Mouse (Mus musculus): ENCODE results near the gene Fbxw28. TPM values are rescaled to one million over a fixed set of nuclear protein-coding genes. Genes with fewer than 3 reads are reported as not detected.
"Not testable (repeated sequence)": the region's sequence is repeated elsewhere in the genome, so short reads cannot be mapped to it uniquely, and the experiment has no call there.

The Fbxw28 gene
- not detected in 2 replicates for polyA plus RNA-seq (2012; rRNA removed)

DNA sequence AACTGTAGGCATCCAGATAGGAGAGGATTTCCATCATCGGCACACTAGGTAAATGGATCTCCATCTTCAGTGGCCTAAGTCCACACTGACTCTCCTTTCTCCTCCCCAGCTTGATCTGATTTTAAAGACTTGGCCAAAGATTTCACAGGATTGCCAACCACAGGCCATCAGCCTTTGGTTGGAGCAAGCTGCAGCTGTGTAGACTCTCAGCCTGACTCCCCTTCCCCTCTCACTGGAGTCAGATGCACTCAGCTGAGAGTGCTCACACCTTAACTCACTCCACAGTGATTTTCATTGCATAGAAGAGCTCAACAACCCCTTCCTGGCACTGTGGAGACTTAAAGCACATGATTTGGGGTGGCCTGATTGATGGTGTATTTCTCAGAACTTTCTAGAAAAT is at the start of gene Fbxw28:
TSS of gene Fbxw28 (minus strand) at position 101 of the 400 bp plus-strand sequence.
- not testable (repeated sequence) for H3K4me3 ChIP-seq (ENCODE audit: low read depth, low read length); H3K36me3 ChIP-seq (ENCODE audit: control insufficient read depth, insufficient read depth, low read length); H3K27me3 ChIP-seq (ENCODE audit: control insufficient read depth, insufficient read depth, low read length); H3K4me1 ChIP-seq (ENCODE audit: control insufficient read depth, insufficient read depth, insufficient read length, low read length); H3K27ac ChIP-seq (ENCODE audit: insufficient read depth, low read depth, low read length)
- WGBS: 100% methylated on average over 1 of the region's 1 CpGs

DNA sequence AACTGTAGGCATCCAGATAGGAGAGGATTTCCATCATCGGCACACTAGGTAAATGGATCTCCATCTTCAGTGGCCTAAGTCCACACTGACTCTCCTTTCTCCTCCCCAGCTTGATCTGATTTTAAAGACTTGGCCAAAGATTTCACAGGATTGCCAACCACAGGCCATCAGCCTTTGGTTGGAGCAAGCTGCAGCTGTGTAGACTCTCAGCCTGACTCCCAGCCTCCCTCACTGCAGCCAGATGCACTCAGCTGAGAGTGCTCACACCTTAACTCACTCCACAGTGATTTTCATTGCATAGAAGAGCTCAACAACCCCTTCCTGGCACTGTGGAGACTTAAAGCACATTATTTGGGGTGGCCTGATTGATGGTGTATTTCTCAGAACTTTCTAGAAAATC is 51.9 kb downstream of the Fbxw28 start, which contains the start of gene Fbxw14:
TSS of gene Fbxw14 (minus strand) at position 101 of the 400 bp plus-strand sequence.
- H3K27me3 ChIP-seq (ENCODE audit: control insufficient read depth, insufficient read depth, low read length); H3K27ac ChIP-seq (ENCODE audit: insufficient read depth, low read depth, low read length); H3K4me1 ChIP-seq (ENCODE audit: control insufficient read depth, insufficient read depth, insufficient read length, low read length); H3K4me3 ChIP-seq (ENCODE audit: low read depth, low read length); H3K36me3 ChIP-seq (ENCODE audit: control insufficient read depth, insufficient read depth, low read length): not testable (repeated sequence)
- WGBS: 100% methylated on average over 1 of the region's 1 CpGs

Other genes with a start within 250 kb of the Fbxw28 start
- 2.6 and 3.4 TPM in 2 replicates for gene Plxnb1, start 244.3 kb downstream of the Fbxw28 start, polyA plus RNA-seq (2012; rRNA removed)
- not detected in 2 replicates for gene Fbxw21, start 177.6 kb downstream of the Fbxw28 start, polyA plus RNA-seq (2012; rRNA removed)
- gene Fbxw13, start 143.7 kb downstream of the Fbxw28 start, polyA plus RNA-seq (2012; rRNA removed): 0.09 TPM in 1 of 2 replicates, not detected in the other
- gene Fbxw20, start 104.9 kb downstream of the Fbxw28 start, polyA plus RNA-seq (2012; rRNA removed): not detected in 2 replicates
- not detected in 2 replicates for gene Fbxw14, start 52.0 kb downstream of the Fbxw28 start, polyA plus RNA-seq (2012; rRNA removed)
- gene Fbxw22, start 64.6 kb upstream of the Fbxw28 start, polyA plus RNA-seq (2012; rRNA removed): not detected in 2 replicates
- gene Fbxw16, start 109.5 kb upstream of the Fbxw28 start, polyA plus RNA-seq (2012; rRNA removed): not detected in 2 replicates
- gene Fbxw19, start 156.2 kb upstream of the Fbxw28 start, polyA plus RNA-seq (2012; rRNA removed): not detected in 2 replicates
- not detected in 2 replicates for gene Fbxw15, start 228.6 kb upstream of the Fbxw28 start, polyA plus RNA-seq (2012; rRNA removed)

All from small intestine, adult 2 months (tissue).